Mouse (Mus musculus) naive thymus-derived CD4-positive, alpha-beta T cell, adult 2 months (primary cell): ENCODE results near the gene Nos3.

Experiments used
- DNase-seq: peaks from one replicate; pipeline ENCODE4 v3.0.0-alpha.2; 2011; ENCODE audit warnings: low read depth

Gene Nos3

DNA sequence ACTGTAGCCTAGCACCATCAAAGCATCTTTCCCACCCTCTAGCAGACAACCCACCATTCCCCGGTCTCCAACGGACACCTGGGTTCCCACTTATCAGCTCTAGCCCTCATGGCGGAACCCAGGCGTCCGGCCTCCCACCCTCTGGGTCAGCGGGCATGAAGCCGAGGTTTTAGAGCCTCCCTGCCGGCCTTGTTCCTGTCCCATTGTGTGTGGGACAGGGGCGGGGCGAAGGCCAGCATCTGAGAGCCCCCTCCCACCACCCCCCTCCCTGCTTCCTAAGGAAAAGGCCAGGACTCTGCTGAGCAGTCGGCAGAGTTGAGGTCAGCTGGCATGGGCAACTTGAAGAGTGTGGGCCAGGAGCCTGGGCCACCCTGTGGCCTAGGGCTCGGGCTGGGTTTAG, at the start of gene Nos3:
TSS of gene Nos3 (plus strand) at position 303 of the 400 bp plus-strand sequence.
- DNase-seq = no peak

DNA sequence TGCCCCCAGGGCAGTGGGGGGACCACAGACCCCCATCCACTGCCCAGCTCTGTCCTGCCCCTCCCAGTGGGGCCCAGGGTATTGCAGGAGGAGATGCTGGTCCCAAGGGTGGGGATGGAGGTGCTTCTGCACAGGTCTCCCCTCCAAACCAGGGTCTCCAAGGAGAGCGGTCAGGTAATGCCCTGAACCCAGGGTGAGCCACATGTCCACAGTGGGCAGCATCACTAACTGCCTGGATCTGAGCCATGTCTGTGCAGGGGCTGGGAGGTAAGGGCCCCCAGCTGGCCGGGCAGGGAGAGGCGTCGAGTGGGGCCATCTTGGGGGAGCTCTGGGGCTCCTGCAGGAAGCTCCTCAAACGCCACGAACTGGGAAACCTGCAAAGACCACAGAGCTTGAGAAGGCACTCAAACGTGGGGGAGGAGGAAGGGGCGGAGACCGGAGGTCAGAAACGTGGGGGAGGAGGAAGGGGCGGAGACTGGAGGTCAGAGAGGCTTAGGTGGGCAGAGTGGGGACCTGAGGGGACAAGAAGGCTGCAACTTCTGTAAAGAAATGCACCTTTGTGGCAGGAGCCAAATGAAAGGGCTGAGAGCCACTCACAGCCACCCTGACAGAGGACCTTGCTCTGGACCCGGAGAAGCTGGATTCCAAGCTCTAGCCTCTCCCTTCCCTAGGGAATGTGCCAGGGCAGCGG, 44.7 kb upstream of the Nos3 start:
- DNase-seq = no peak

DNA sequence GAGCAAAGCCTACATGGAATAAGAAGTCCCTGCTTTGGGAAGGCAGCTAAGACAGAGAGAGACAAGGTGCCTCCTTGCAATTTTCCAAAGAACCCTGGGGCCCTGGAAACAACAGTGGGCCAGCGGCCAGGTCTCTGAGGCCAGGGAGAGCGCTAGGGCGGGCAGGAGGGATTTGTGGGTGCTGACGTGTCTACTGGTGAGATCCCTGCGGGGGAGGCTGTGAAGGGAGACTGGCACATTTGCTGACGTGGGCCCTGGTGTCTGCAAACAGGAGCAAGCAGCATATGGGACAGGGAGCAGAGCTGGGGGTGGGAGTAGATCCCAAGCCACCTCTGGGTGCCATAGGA, 44.2 kb upstream of the Nos3 start:
- DNase-seq = no peak

GRCm38 (mm10) chr5:24320894-24321293, 43.7 kb upstream of the Nos3 start:
- no peak for DNase-seq

DNA sequence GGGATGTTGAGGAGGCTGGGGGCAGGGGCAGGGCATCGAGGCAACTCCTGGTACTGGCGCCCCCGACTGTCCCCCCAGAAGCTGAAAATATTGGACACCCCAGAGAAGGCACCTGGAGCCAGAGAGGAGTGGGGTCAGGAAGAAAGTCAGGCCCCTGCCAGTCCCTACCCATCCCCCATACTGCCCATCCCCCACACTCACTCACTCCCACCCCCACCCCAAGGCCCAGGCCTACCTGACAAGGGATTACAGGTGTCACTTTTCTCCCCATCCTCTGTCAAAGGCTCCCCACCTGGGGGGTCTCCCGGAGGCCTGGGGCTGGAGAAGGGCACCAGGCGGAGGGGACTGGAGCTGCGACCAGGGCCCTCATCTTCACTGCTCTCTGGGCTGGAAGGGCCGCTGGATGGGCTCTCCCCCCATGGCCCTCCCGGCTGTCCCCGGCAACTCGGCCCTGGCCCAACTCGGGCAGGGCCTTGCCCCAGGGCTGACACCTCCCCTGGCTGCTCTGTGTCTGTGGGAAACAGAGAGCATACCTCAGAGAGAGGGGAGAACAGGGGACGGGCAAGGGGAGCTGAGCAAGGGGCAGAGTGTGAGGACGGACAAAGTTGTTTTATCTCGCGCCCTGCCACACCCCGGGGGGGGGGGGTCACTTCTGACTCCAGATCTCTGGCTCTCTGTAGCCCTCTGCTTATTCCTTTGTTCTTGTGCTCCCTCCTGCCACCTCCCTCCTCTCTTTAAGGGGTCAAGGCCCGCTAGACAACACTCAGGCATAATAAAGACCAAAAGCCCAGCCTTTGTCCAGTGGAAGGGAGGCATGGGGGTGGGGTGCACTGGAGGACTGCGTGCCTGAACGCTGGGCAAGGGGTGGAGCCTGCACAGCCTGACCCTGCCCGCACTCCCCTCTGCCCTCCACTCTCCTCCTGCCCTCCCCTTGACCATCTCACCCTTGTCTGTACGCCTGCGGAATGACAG, 42.6 kb upstream of the Nos3 start:
- DNase-seq = no peak

GRCm38 (mm10) chr5:24325251-24325650, 39.4 kb upstream of the Nos3 start:
- DNase-seq = no peak

GRCm38 (mm10) chr5:24326166-24326841, 38.3 kb upstream of the Nos3 start:
- DNase-seq = no peak

GRCm38 (mm10) chr5:24326842-24327417, 37.7 kb upstream of the Nos3 start:
- DNase-seq = no peak

DNA sequence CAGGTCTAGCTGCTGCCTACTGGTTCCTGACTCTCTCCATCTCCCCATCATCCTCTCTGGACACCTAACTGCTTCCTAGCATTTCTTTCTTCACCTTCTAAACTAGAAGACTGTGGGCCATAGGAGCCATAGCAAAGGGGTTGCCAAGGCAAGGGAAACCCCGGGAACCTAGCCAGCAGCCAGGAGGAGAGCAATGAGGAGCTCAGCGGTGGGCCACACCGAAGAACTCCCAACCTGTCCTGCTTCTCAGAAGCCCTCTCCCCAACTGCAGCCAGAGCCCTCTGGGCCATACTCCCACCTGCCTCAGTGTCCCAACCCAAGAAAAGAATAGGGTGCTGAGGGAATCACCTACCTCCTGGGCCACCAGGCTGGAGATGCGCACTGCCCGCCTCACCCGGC, 35.8 kb upstream of the Nos3 start:
- no peak for DNase-seq

- DNase-seq = no peak
These were observed 35.2 kb upstream of the Nos3 start for GRCm38 (mm10) chr5:24329212-24329964.

GRCm38 (mm10) chr5:24329965-24330298, 34.7 kb upstream of the Nos3 start:
- DNase-seq = no peak

DNA sequence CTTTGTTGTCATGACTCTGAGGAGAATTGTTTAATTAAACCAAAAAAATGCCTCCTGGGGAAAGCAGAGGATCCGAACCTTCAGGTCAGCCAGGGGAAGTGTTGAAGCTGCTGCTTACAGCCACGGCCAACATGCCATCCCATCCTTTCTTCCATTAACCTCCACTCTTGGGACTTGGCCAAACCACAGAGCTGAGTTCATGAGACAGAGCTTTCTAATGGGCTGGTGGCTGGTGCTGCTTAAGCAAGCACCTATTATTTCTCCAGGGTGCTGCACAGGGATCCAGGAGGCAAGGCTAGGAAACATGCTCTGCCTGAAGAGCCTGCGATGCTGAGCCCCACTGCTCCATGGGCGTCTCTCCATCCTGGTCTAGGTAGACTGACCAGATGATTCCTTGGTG, 32.2 kb upstream of the Nos3 start:
- no peak for DNase-seq

- no peak for DNase-seq
These were observed 29.9 kb upstream of the Nos3 start for GRCm38 (mm10) chr5:24334749-24335148.

DNA sequence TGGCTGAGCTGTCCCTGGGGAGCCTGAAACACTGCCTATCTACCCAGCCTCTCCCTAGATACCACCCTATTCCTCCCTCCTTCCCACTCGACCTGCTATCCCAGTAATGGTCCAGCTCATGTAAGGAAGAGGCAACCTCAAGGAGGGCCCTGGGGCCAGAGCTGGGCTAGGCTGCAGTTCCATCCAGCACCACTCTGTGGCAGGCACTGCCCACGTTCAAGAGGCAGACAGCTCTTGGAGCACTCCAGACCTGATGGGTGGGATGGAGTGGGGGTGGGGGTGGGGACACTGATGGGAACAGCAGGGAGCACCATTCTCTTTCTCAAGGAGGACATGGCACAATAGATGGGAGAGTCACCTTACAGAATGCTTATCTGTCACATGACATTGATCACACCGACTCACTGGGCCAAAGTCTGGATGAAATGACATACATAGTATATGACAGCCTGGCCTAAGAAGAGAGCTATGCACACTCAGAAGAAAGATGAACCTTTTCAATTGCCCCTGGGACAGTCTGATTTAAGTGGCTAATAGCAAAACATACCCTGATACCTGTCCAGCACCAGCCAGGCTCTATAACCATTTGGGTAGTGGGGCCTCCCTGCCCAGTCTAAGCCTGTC, 28.6 kb upstream of the Nos3 start:
- peak; percentile 59 for DNase-seq

GRCm38 (mm10) chr5:24337366-24337765, 27.2 kb upstream of the Nos3 start:
- DNase-seq = no peak

DNA sequence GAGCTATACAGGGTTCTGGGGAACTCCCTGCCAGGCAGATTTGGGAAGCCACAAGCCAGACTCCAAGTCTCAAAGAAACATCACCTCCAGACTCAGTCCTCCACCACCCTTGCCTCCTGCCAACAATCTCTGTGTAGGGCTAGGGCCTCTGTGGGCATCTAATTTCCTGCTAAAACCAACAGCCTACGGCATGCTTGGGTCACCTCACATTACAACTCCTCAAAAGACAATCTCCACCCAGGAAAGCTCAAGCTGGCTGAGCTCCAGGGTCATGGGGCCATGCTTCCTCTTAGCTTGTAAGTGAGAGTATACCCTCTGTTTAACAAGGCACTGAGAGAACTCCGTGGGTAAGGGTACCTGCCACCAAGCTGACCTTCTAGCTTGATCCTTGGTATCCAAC, 26.8 kb upstream of the Nos3 start:
- no peak for DNase-seq

- no peak for DNase-seq
These were observed 22.2 kb upstream of the Nos3 start for GRCm38 (mm10) chr5:24342205-24342963.

GRCm38 (mm10) chr5:24342966-24343365, 21.6 kb upstream of the Nos3 start:
- no peak for DNase-seq

DNA sequence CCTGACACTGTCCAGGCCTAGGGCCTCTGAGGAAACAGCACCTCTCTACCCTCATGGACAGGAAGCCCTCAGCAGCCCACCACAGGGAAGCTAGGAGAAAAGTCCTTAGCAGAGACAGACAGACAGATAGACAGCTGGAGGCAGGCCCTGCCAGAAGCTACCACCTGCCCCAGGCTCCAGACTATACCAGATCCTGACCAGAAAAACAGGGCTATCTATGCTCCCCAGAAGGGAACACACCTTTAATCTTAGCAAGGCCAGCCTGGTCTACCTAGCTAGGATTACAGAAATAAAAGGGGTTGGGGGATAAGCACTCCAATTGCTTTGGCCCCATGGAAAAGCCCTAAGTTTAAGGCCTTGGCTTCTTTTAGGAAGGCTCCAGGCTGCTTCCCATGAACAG, 21.2 kb upstream of the Nos3 start:
- no peak for DNase-seq

DNA sequence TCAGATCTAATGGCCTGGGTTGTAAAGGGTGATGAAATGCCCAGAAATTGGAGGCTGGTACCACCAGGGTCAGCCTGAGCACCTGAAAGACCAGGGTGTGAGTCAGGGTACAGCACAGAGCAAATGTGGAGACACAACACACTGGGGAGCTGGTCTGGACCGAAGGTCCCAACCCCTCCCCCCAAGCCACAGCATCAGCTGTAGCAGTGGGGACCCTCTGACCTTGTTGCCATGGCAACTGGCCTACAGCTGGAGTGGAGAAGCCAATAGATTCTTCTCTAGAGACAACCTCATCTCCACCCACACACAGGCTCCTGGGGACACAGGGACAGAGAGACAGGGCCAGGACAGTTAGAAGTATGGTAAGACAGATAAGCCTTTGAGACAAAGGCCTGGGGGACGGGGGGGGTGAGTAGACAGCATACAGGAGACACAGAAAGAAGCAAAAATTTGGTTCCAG, 20.6 kb upstream of the Nos3 start:
- no peak for DNase-seq
